Mouse (Mus musculus) forebrain, embryonic 10.5 days (tissue): ENCODE results near the gene Tnp1. TPM values are rescaled to one million over a fixed set of nuclear protein-coding genes. Genes with fewer than 3 reads are reported as not detected.

Experiments
- DNase-seq: peaks from one replicate; pipeline ENCODE4 v3.0.0-alpha.2; 2017; ENCODE audit warnings: low spot score; ENCODE audit errors: extremely low spot score
- H3K27ac ChIP-seq: fragments of 300-500 bp; sonication (generic); 2 replicates; pipeline ENCODE4 v1.5.1; 2016; ENCODE audit warnings: mild to moderate bottlenecking
- H3K27me3 ChIP-seq: fragments of 300-500 bp; sonication (generic); 2 replicates; pipeline ENCODE4 v1.6.1; 2016; ENCODE audit warnings: mild to moderate bottlenecking; ENCODE audit not compliant: poor library complexity, severe bottlenecking
- H3K36me3 ChIP-seq: fragments of 300-500 bp; sonication (generic); replicated peaks from 2 replicates; pipeline ENCODE4 v1.6.1; 2016; ENCODE audit warnings: mild to moderate bottlenecking, moderate library complexity
- H3K4me1 ChIP-seq: fragments of 300-500 bp; sonication (generic); 2 replicates; pipeline ENCODE4 v1.6.1; 2016
- H3K4me3 ChIP-seq: fragments of 300-500 bp; sonication (generic); 2 replicates; pipeline ENCODE4 v1.5.1; 2016; ENCODE audit warnings: mild to moderate bottlenecking, moderate library complexity
- H3K9me3 ChIP-seq: fragments of 300-500 bp; sonication (generic); 2 replicates; pipeline ENCODE4 v1.6.1; 2016; ENCODE audit warnings: mild to moderate bottlenecking, moderate library complexity
- WGBS: fragments of 180-500 bp; shearing (Covaris S2); methylation state at CpG from one replicate; pipeline ENCODE4 v1.1.7; 2016; 5-methylcytosine and 5-hydroxymethylcytosine counted together
- polyA plus RNA-seq: library from polyadenylated mRNA; unstranded; fragments of >200 nt; fragmentation: Nextera tagmentation; extraction: Ambion mirVana; gene quantifications from 2 replicates; pipeline ENCODE4 v1.2.1, GENCODE M21; 2016

Gene Tnp1
- polyA plus RNA-seq: not detected in 2 replicates

- no peak within 1 kb of the TSS for H3K27ac ChIP-seq
- 91% methylated on average over 12 of the region's 12 CpGs for WGBS
- H3K36me3 ChIP-seq: no peaks in the 10 kb centered on the region
- no peak within 1 kb of the TSS for H3K4me3 ChIP-seq
- H3K27me3 ChIP-seq: no peaks in the 10 kb centered on the region
- no peak for DNase-seq
- peaks cover 6% of the 10 kb centered on the region; the same call in 1 of the 2 replicates for H3K4me1 ChIP-seq
- no peaks in the 10 kb centered on the region for H3K9me3 ChIP-seq
Observed at GRCm38 (mm10) chr1:73015731-73016130, at the start of gene Tnp1. Gene Tnp1 (minus strand): TSS chr1:73015909.

- Histone ChIP-seq H3K4me1 (peaks cover 25% of the 10 kb centered on the region), H3K9me3 (no peaks in the 10 kb centered on the region), H3K27me3 (no peaks in the 10 kb centered on the region), H3K27ac (no peak overlapping the region), H3K36me3 (no peaks in the 10 kb centered on the region), H3K4me3 (no peak overlapping the region)
- 76% methylated on average over 3 of the region's 3 CpGs for WGBS
- DNase-seq: no peak
Observed at GRCm38 (mm10) chr1:73064336-73064735, 48.6 kb upstream of the Tnp1 start.

- H3K27me3 ChIP-seq: no peaks in the 10 kb centered on the region
- no peaks in the 10 kb centered on the region for H3K9me3 ChIP-seq
- peaks cover 26% of the 10 kb centered on the region for H3K4me1 ChIP-seq
- no peaks in the 10 kb centered on the region for H3K36me3 ChIP-seq
- no peak for DNase-seq
- H3K27ac ChIP-seq: peak overlapping the region; percentile 16; the same call in 1 of the 2 replicates
- 85% methylated on average over 7 of the region's 7 CpGs for WGBS
- no peak overlapping the region for H3K4me3 ChIP-seq
Observed at GRCm38 (mm10) chr1:73061491-73062233, 46.0 kb upstream of the Tnp1 start.

GRCm38 (mm10) chr1:73060271-73060670 is 44.6 kb upstream of the Tnp1 start:
- peaks cover 29% of the 10 kb centered on the region for H3K4me1 ChIP-seq
- peak; percentile 52 for DNase-seq
- no peaks in the 10 kb centered on the region for H3K36me3 ChIP-seq
- no peaks in the 10 kb centered on the region for H3K27me3 ChIP-seq
- no peaks in the 10 kb centered on the region for H3K9me3 ChIP-seq
- WGBS: 4% methylated on average over 3 of the region's 3 CpGs
- 0 out of 2 replicates have a peak overlapping the region, but pooled peaks have one; percentile 37 for H3K27ac ChIP-seq
- H3K4me3 ChIP-seq: no peak overlapping the region

GRCm38 (mm10) chr1:73056266-73057001 is 40.7 kb upstream of the Tnp1 start:
- 94% methylated on average over 3 of the region's 3 CpGs for WGBS
- Histone ChIP-seq H3K27ac (no peak overlapping the region), H3K27me3 (no peaks in the 10 kb centered on the region), H3K36me3 (no peaks in the 10 kb centered on the region), H3K4me1 (peaks cover 34% of the 10 kb centered on the region), H3K4me3 (no peak overlapping the region), H3K9me3 (no peaks in the 10 kb centered on the region)
- no peak for DNase-seq

- Histone ChIP-seq H3K4me3 (no peak overlapping the region), H3K36me3 (no peaks in the 10 kb centered on the region), H3K9me3 (no peaks in the 10 kb centered on the region), H3K27me3 (no peaks in the 10 kb centered on the region), H3K27ac (peak overlapping the region; percentile 58; the same call in 1 of the 2 replicates), H3K4me1 (peaks cover 28% of the 10 kb centered on the region)
- no peak for DNase-seq
- WGBS: 53% methylated on average over 3 of the region's 3 CpGs
Observed at GRCm38 (mm10) chr1:73055820-73056219, 40.1 kb upstream of the Tnp1 start.

GRCm38 (mm10) chr1:73055206-73055605 is 39.5 kb upstream of the Tnp1 start:
- Histone ChIP-seq H3K4me1 (peaks cover 22% of the 10 kb centered on the region), H3K9me3 (no peaks in the 10 kb centered on the region), H3K27ac (peak overlapping the region; percentile 58; the same call in 1 of the 2 replicates), H3K27me3 (no peaks in the 10 kb centered on the region), H3K36me3 (no peaks in the 10 kb centered on the region), H3K4me3 (no peak overlapping the region)
- 70% methylated on average over 6 of the region's 6 CpGs for WGBS
- DNase-seq: no peak

GRCm38 (mm10) chr1:73053545-73054326 is 38.0 kb upstream of the Tnp1 start:
- H3K4me1 ChIP-seq: peaks cover 12% of the 10 kb centered on the region
- WGBS: 56% methylated on average over 9 of the region's 9 CpGs
- H3K27ac ChIP-seq: no peak overlapping the region
- no peaks in the 10 kb centered on the region for H3K36me3 ChIP-seq
- no peaks in the 10 kb centered on the region for H3K27me3 ChIP-seq
- DNase-seq: no peak
- H3K9me3 ChIP-seq: no peaks in the 10 kb centered on the region
- no peak overlapping the region for H3K4me3 ChIP-seq

GRCm38 (mm10) chr1:73046896-73047672 is 31.4 kb upstream of the Tnp1 start:
- Histone ChIP-seq H3K27ac (no peak overlapping the region), H3K27me3 (no peaks in the 10 kb centered on the region), H3K36me3 (no peaks in the 10 kb centered on the region), H3K4me3 (no peak overlapping the region), H3K4me1 (peaks cover 17% of the 10 kb centered on the region), H3K9me3 (no peaks in the 10 kb centered on the region)
- DNase-seq: no peak
- 87% methylated on average over 6 of the region's 6 CpGs for WGBS

- WGBS: 56% methylated on average over 9 of the region's 9 CpGs
- no peaks in the 10 kb centered on the region for H3K9me3 ChIP-seq
- no peak for DNase-seq
Observed at GRCm38 (mm10) chr1:73045948-73046685, 30.4 kb upstream of the Tnp1 start.

GRCm38 (mm10) chr1:73043671-73044070 is 28.0 kb upstream of the Tnp1 start:
- Histone ChIP-seq H3K27ac (no peak overlapping the region), H3K4me3 (no peak overlapping the region)
- 95% methylated on average over 10 of the region's 10 CpGs for WGBS

More at GRCm38 (mm10) chr1:73045948-73046685, 30.4 kb upstream of the Tnp1 start:
- H3K36me3 ChIP-seq: no peaks in the 10 kb centered on the region
- H3K4me3 ChIP-seq: no peak overlapping the region
- no peak overlapping the region for H3K27ac ChIP-seq
- peaks cover 20% of the 10 kb centered on the region for H3K4me1 ChIP-seq
- no peaks in the 10 kb centered on the region for H3K27me3 ChIP-seq

More at GRCm38 (mm10) chr1:73043671-73044070, 28.0 kb upstream of the Tnp1 start:
- no peaks in the 10 kb centered on the region for H3K36me3 ChIP-seq
- no peak for DNase-seq
- H3K4me1 ChIP-seq: peaks cover 29% of the 10 kb centered on the region
- no peaks in the 10 kb centered on the region for H3K9me3 ChIP-seq
- H3K27me3 ChIP-seq: no peaks in the 10 kb centered on the region
